Mouse (Mus musculus) spleen, adult 18-20 months (tissue): ENCODE measurements around the gene Hist1h4f.
A peak's percentile ranks its signal among the peaks of the same experiment; 100 is the strongest.
"Not testable (repeated sequence)": the region's sequence is repeated elsewhere in the genome, so short reads cannot be mapped to it uniquely, and the experiment has no call there.

Experiments used
- DNase-seq, 2 experiments: peaks; one replicate each; pipeline ENCODE4 v3.0.0; 2022; ENCODE audit warnings: mixed read lengths in 2 of 2

Gene Hist1h4f

GRCm38 (mm10) chr13:23554393-23554792 lies 2.9 kb upstream of the Hist1h4f start:
- DNase-seq: no peak

GRCm38 (mm10) chr13:23552962-23553361 lies 1.5 kb upstream of the Hist1h4f start, which contains the start of gene Hist1h1d:
TSS of gene Hist1h1d (plus strand) at chr13:23553262.
- no peak for DNase-seq

- DNase-seq: no peak
These were observed 775 bp upstream of the Hist1h4f start for GRCm38 (mm10) chr13:23551931-23552914.

- no peak for DNase-seq
These were observed 695 bp downstream of the Hist1h4f start for GRCm38 (mm10) chr13:23550761-23551145.

- no peak for DNase-seq
These were observed 4.8 kb downstream of the Hist1h4f start for GRCm38 (mm10) chr13:23546694-23547093.

GRCm38 (mm10) chr13:23544787-23545120 lies 6.7 kb downstream of the Hist1h4f start:
- DNase-seq: not testable (repeated sequence)

- DNase-seq: peak; percentile 52 to 66
These were observed 7.3 kb downstream of the Hist1h4f start, which contains the start of gene Hist1h3f for GRCm38 (mm10) chr13:23543965-23544786. TSS of gene Hist1h3f (plus strand) at chr13:23544052.

- DNase-seq: peak; percentile 42 to 53
These were observed 8.3 kb downstream of the Hist1h4f start, which contains the start of gene Hist1h2bh for GRCm38 (mm10) chr13:23542999-23543607. TSS of gene Hist1h2bh (minus strand) at chr13:23543392.

- not testable (repeated sequence) for DNase-seq
These were observed 9.0 kb downstream of the Hist1h4f start for GRCm38 (mm10) chr13:23542225-23542980.

- DNase-seq: no peak
These were observed 10.0 kb downstream of the Hist1h4f start for GRCm38 (mm10) chr13:23541497-23541896.

- DNase-seq: not testable (repeated sequence)
These were observed 11.6 kb downstream of the Hist1h4f start for GRCm38 (mm10) chr13:23539821-23540220.

- no peak for DNase-seq
These were observed 13.2 kb downstream of the Hist1h4f start for GRCm38 (mm10) chr13:23538249-23538648.

- no peak for DNase-seq
These were observed 14.3 kb downstream of the Hist1h4f start for GRCm38 (mm10) chr13:23537006-23537710.

GRCm38 (mm10) chr13:23536076-23536822 lies 15.2 kb downstream of the Hist1h4f start:
- DNase-seq: no peak

- peak; percentile 64 to 78 for DNase-seq
These were observed 16.0 kb downstream of the Hist1h4f start, which contains the start of gene Hist1h3g for GRCm38 (mm10) chr13:23535137-23536075. TSS of gene Hist1h3g (plus strand) at chr13:23535422.

- no peak for DNase-seq
These were observed 16.9 kb downstream of the Hist1h4f start for GRCm38 (mm10) chr13:23534368-23535131.

- DNase-seq: peak in 1 of 2 experiments; percentile 24
These were observed 17.7 kb downstream of the Hist1h4f start, which contains the start of gene Hist1h2af for GRCm38 (mm10) chr13:23533560-23534367. TSS of gene Hist1h2af (plus strand) at chr13:23533906.
